Mouse (Mus musculus) forebrain, embryonic 11.5 days (tissue): ENCODE data around the gene Ankef1. TPM values are rescaled to one million over a fixed set of nuclear protein-coding genes. Genes with fewer than 3 reads are reported as not detected.

Experiments used
- ATAC-seq: fragments of 200-750 bp; cut with Nextera tagmentation; replicated peaks from 2 replicates; pipeline ENCODE4 v1.8.0; 2017; ENCODE audit warnings: moderate TSS enrichment; ENCODE audit not compliant: low FRiP score
- DNase-seq: peaks from one replicate; pipeline ENCODE4 v3.0.0-alpha.2; 2017; ENCODE audit warnings: low spot score
- H3K27ac ChIP-seq: fragments of 300-500 bp; sonication (generic); 2 replicates; pipeline ENCODE4 v1.5.1; 2014; ENCODE audit warnings: low read depth, low read length
- H3K27me3 ChIP-seq: fragments of 300-500 bp; sonication (generic); 2 replicates; pipeline ENCODE4 v1.6.1; 2014; ENCODE audit warnings: mild to moderate bottlenecking, low read length, mixed read lengths; ENCODE audit not compliant: control insufficient read depth, insufficient read depth
- H3K36me3 ChIP-seq: fragments of 300-500 bp; sonication (generic); 2 replicates; pipeline ENCODE4 v1.6.1; 2014; ENCODE audit warnings: mild to moderate bottlenecking, low read length, moderate library complexity, mixed read lengths; ENCODE audit not compliant: control insufficient read depth, insufficient read depth
- H3K4me1 ChIP-seq: fragments of 300-500 bp; sonication (generic); replicated peaks from 2 replicates; pipeline ENCODE4 v1.6.1; 2014; ENCODE audit warnings: low read length, mixed read lengths; ENCODE audit not compliant: control insufficient read depth, insufficient read depth
- H3K4me2 ChIP-seq: fragments of 300-500 bp; sonication (generic); 2 replicates; pipeline ENCODE4 v1.6.1; 2014; ENCODE audit warnings: low read depth, mild to moderate bottlenecking, low read length, moderate library complexity, mixed read lengths; ENCODE audit not compliant: severe bottlenecking
- H3K4me3 ChIP-seq: fragments of 300-500 bp; sonication (generic); 2 replicates; pipeline ENCODE4 v1.5.1; 2014; ENCODE audit warnings: low read depth, low read length
- H3K9ac ChIP-seq: fragments of 300-500 bp; sonication (generic); 2 replicates; pipeline ENCODE4 v1.6.1; 2014; ENCODE audit warnings: low read length
- H3K9me3 ChIP-seq: fragments of 300-500 bp; sonication (generic); 2 replicates; pipeline ENCODE4 v1.6.1; 2016; ENCODE audit warnings: low read length, mixed read lengths; ENCODE audit not compliant: control insufficient read depth
- WGBS: fragments of 180-500 bp; shearing (Covaris S2); extraction: QIAGEN DNeasy Blood & Tissue Kit; methylation state at CpG from one replicate; pipeline ENCODE4 v1.1.7; 2014; 5-methylcytosine and 5-hydroxymethylcytosine counted together
- polyA plus RNA-seq: library from polyadenylated mRNA; unstranded; fragments of >200 nt; fragmentation: Nextera tagmentation; extraction: Ambion mirVana; gene quantifications from 2 replicates; pipeline ENCODE4 v1.2.1, GENCODE M21; 2014

Ankef1 gene
- polyA plus RNA-seq = 0.57 and 0.76 TPM in 2 replicates

GRCm38 (mm10) chr2:136501651-136502050 lies at the start of gene Ankef1:
Gene Ankef1 (plus strand): TSS chr2:136501910.
- Histone ChIP-seq H3K9ac (no peak within 1 kb of the TSS), H3K4me1 (no peaks in the 10 kb centered on the region; the same call in 1 of the 2 replicates), H3K4me2 (no peak within 1 kb of the TSS), H3K36me3 (no peaks in the 10 kb centered on the region), H3K9me3 (no peaks in the 10 kb centered on the region), H3K27me3 (no peaks in the 10 kb centered on the region), H3K27ac (no peak within 1 kb of the TSS), H3K4me3 (no peak within 1 kb of the TSS)
- DNase-seq (no peak), ATAC-seq (no peak)
- WGBS = 95% methylated on average over 1 of the region's 1 CpGs

GRCm38 (mm10) chr2:136456468-136456867 lies 45.2 kb upstream of the Ankef1 start:
- Histone ChIP-seq H3K4me3 (no peak overlapping the region), H3K4me2 (no peak overlapping the region), H3K36me3 (no peaks in the 10 kb centered on the region), H3K4me1 (no peaks in the 10 kb centered on the region), H3K9ac (no peak overlapping the region), H3K9me3 (no peaks in the 10 kb centered on the region), H3K27ac (no peak overlapping the region), H3K27me3 (no peaks in the 10 kb centered on the region)
- DNase-seq (no peak), ATAC-seq (no peak)
- WGBS = 80% methylated on average over 2 of the region's 2 CpGs

- no peak for DNase-seq
- H3K4me1 ChIP-seq = no peaks in the 10 kb centered on the region
- no peak overlapping the region for H3K4me3 ChIP-seq
- no peaks in the 10 kb centered on the region for H3K9me3 ChIP-seq
- H3K27me3 ChIP-seq = no peaks in the 10 kb centered on the region
- ATAC-seq = no peak
- no peak overlapping the region for H3K27ac ChIP-seq
- no peak overlapping the region for H3K4me2 ChIP-seq
- no peaks in the 10 kb centered on the region for H3K36me3 ChIP-seq
- H3K9ac ChIP-seq = no peak overlapping the region
- 90% methylated on average over 3 of the region's 3 CpGs for WGBS
Measured at GRCm38 (mm10) chr2:136456875-136457274, 44.8 kb upstream of the Ankef1 start.

- Histone ChIP-seq H3K27ac (no peak overlapping the region), H3K9me3 (no peaks in the 10 kb centered on the region), H3K27me3 (no peaks in the 10 kb centered on the region), H3K9ac (no peak overlapping the region), H3K4me3 (no peak overlapping the region), H3K36me3 (no peaks in the 10 kb centered on the region), H3K4me1 (no peaks in the 10 kb centered on the region), H3K4me2 (no peak overlapping the region)
- WGBS = 82% methylated on average over 3 of the region's 3 CpGs
- DNase-seq (no peak), ATAC-seq (no peak)
Measured at GRCm38 (mm10) chr2:136477656-136478055, 24.1 kb upstream of the Ankef1 start.

GRCm38 (mm10) chr2:136482269-136482668 lies 19.4 kb upstream of the Ankef1 start:
- Histone ChIP-seq H3K27ac (no peak overlapping the region), H3K4me3 (no peak overlapping the region), H3K4me1 (no peaks in the 10 kb centered on the region; the same call in 1 of the 2 replicates), H3K27me3 (no peaks in the 10 kb centered on the region), H3K36me3 (no peaks in the 10 kb centered on the region), H3K9me3 (no peaks in the 10 kb centered on the region), H3K4me2 (no peak overlapping the region), H3K9ac (no peak overlapping the region)
- ATAC-seq (no peak), DNase-seq (no peak)
- WGBS = 79% methylated on average over 5 of the region's 5 CpGs

GRCm38 (mm10) chr2:136483058-136483457 lies 18.7 kb upstream of the Ankef1 start:
- H3K4me2 ChIP-seq = no peak overlapping the region
- DNase-seq (no peak), ATAC-seq (no peak)
- 76% methylated on average over 3 of the region's 3 CpGs for WGBS
- H3K4me3 ChIP-seq = no peak overlapping the region
- no peaks in the 10 kb centered on the region for H3K36me3 ChIP-seq
- H3K9me3 ChIP-seq = no peaks in the 10 kb centered on the region
- H3K27me3 ChIP-seq = no peaks in the 10 kb centered on the region
- H3K9ac ChIP-seq = no peak overlapping the region
- H3K4me1 ChIP-seq = no peaks in the 10 kb centered on the region; the same call in 1 of the 2 replicates
- H3K27ac ChIP-seq = no peak overlapping the region

- H3K27me3 ChIP-seq = no peaks in the 10 kb centered on the region
- WGBS = 73% methylated on average over 3 of the region's 3 CpGs
- no peaks in the 10 kb centered on the region; the same call in 1 of the 2 replicates for H3K4me1 ChIP-seq
- H3K9me3 ChIP-seq = no peaks in the 10 kb centered on the region
- H3K9ac ChIP-seq = no peak overlapping the region
- H3K4me3 ChIP-seq = no peak overlapping the region
- ATAC-seq (no peak), DNase-seq (no peak)
- H3K4me2 ChIP-seq = no peak overlapping the region
- no peaks in the 10 kb centered on the region for H3K36me3 ChIP-seq
- H3K27ac ChIP-seq = no peak overlapping the region
Measured at GRCm38 (mm10) chr2:136484955-136485354, 16.8 kb upstream of the Ankef1 start.

- Histone ChIP-seq H3K4me3 (no peak overlapping the region), H3K36me3 (no peaks in the 10 kb centered on the region), H3K9me3 (no peaks in the 10 kb centered on the region), H3K4me2 (no peak overlapping the region), H3K4me1 (no peaks in the 10 kb centered on the region; the same call in 1 of the 2 replicates), H3K9ac (no peak overlapping the region), H3K27ac (no peak overlapping the region), H3K27me3 (no peaks in the 10 kb centered on the region)
- DNase-seq = no peak
- ATAC-seq = peak; percentile 25; the same call in 1 of the 2 replicates
- WGBS = 100% methylated on average over 1 of the region's 1 CpGs
Measured at GRCm38 (mm10) chr2:136485401-136485800, 16.3 kb upstream of the Ankef1 start.

- no peak overlapping the region; the same call in 1 of the 2 replicates for H3K9ac ChIP-seq
- DNase-seq = peak; percentile 83
- no peak overlapping the region for H3K27ac ChIP-seq
- no peaks in the 10 kb centered on the region for H3K27me3 ChIP-seq
- no peak overlapping the region for H3K4me3 ChIP-seq
- H3K4me1 ChIP-seq = no peaks in the 10 kb centered on the region; the same call in 1 of the 2 replicates
- WGBS = 15% methylated on average over 6 of the region's 6 CpGs
- no peak overlapping the region for H3K4me2 ChIP-seq
- H3K36me3 ChIP-seq = no peaks in the 10 kb centered on the region
- no peaks in the 10 kb centered on the region for H3K9me3 ChIP-seq
- ATAC-seq = peak; percentile 86
Measured at GRCm38 (mm10) chr2:136485815-136486619, 15.7 kb upstream of the Ankef1 start.
